Mouse (Mus musculus): ENCODE data around the gene Dhrs7. TPM values are rescaled to one million over a fixed set of nuclear protein-coding genes. Genes with fewer than 3 reads are reported as not detected.
"Not testable (repeated sequence)": the region's sequence is repeated elsewhere in the genome, so short reads cannot be mapped to it uniquely, and the experiment has no call there.

The Dhrs7 gene
- 24.7 and 26.3 TPM in 2 replicates for polyA plus RNA-seq (2014; fragmentation: Nextera tagmentation; extraction: Ambion mirVana)

DNA sequence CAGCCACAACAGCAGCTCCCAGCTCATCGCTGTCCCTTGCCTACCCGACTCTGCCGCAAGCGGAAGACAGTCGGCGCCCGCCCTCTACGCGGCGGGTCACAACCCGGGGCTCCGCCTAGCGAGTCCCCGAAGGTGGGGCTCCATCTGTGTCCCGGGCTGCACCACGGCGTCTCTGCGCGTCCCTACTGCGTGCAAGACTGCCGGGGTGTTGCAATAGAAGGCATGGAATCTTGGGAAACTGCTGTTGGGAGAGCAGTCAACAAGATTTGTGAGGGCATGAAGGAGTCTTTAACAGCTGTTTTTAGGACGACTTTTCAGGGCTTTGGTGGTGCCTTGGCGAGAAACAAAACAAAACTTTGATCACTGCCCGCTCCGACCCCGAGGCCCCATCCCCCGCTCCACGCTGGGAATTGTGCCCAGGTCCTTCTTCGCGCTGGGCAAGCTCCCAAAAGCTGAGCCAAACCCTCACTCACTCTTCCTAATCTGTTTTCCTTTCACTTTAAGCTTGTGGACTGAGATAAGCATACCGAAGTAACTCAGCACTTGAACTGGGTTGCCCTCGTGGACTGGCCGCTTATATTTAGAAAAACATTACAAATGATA lies at the start of gene Dhrs7:
Gene Dhrs7 (minus strand): TSS at position 175 of the 603 bp plus-strand sequence.
- Histone ChIP-seq H3K4me1 (replicated peaks; ENCODE audit: control insufficient read depth, insufficient read depth, low read length) (peaks cover 6% of the 10 kb centered on the region; the same call in 1 of the 2 replicates), H3K9me3 (ENCODE audit: control insufficient read depth, low read length) (no peaks in the 10 kb centered on the region), H3K4me3 (ENCODE audit: low read depth, low read length) (peak within 1 kb of the TSS; percentile 63), H3K4me2 (ENCODE audit: low read length) (peak within 1 kb of the TSS; percentile 91), H3K27me3 (replicated peaks; ENCODE audit: control insufficient read depth, insufficient read depth, low read length) (no peaks in the 10 kb centered on the region), H3K9ac (ENCODE audit: low read length) (peak within 1 kb of the TSS; percentile 51), H3K27ac (ENCODE audit: low read depth) (peak within 1 kb of the TSS; percentile 59; the same call in 1 of the 2 replicates), H3K36me3 (ENCODE audit: control insufficient read depth, insufficient read depth, low read length) (no peaks in the 10 kb centered on the region)
- under 1% methylated on average over 33 of the region's 33 CpGs for WGBS
- ATAC-seq (replicated peaks; ENCODE audit: low FRiP score, low TSS enrichment, low read depth) (peak; percentile 91), DNase-seq (ENCODE audit: low spot score) (peak; percentile 87)

DNA sequence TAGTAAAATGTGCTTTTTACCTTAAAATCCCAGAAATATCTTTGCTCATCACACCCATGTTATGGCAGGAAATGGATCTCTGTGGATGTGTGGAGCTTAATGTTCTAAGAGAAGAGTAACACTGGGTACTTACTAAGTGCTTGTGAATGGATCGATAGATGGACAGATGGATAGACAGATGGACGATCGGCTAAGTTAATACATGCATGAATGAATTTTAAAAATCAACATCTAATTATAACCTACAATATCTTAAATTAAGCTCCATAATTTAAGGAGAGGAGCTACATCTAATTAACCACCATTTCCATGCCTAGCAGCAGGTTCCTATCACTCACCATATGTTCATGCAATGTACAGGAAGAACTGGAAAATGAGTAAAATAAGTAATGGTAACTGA lies 45.3 kb upstream of the Dhrs7 start:
- H3K27me3 ChIP-seq (replicated peaks; ENCODE audit: control insufficient read depth, insufficient read depth, low read length), result no peaks in the 10 kb centered on the region
- no peak overlapping the region for H3K9ac ChIP-seq (ENCODE audit: low read length)
- no peaks in the 10 kb centered on the region for H3K36me3 ChIP-seq (ENCODE audit: control insufficient read depth, insufficient read depth, low read length)
- no peak for DNase-seq (ENCODE audit: low spot score)
- no peak for ATAC-seq (replicated peaks; ENCODE audit: low FRiP score, low TSS enrichment, low read depth)
- H3K4me2 ChIP-seq (ENCODE audit: low read length), result no peak overlapping the region
- no peaks in the 10 kb centered on the region for H3K9me3 ChIP-seq (ENCODE audit: control insufficient read depth, low read length)
- WGBS, result 93% methylated on average over 3 of the region's 3 CpGs
- H3K4me3 ChIP-seq (ENCODE audit: low read depth, low read length), result no peak overlapping the region
- no peak overlapping the region for H3K27ac ChIP-seq (ENCODE audit: low read depth)
- H3K4me1 ChIP-seq (replicated peaks; ENCODE audit: control insufficient read depth, insufficient read depth, low read length), result no peaks in the 10 kb centered on the region

DNA sequence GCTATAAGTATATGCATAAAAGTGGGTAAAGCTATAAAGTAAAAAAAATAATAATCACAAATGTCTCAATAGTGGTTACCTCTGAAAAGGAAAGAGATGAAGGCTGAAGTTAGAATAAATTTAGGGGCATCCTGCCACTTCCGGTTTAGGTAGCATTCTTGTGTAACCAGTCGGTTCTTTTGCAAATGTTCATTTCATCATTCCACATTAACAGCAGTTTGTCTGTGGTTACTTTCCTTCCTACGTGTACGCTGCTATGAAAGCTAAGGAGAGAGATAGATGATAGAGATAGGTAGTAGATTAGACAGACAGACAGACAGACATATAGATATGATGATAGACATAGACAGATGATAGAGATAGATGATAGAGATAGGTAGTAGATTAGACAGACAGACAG lies 39.4 kb upstream of the Dhrs7 start:
- DNase-seq (ENCODE audit: low spot score), result no peak
- H3K4me2 ChIP-seq (ENCODE audit: low read length), result no peak overlapping the region
- no peak overlapping the region for H3K9ac ChIP-seq (ENCODE audit: low read length)
- H3K27ac ChIP-seq (ENCODE audit: low read depth), result no peak overlapping the region
- no peaks in the 10 kb centered on the region for H3K27me3 ChIP-seq (replicated peaks; ENCODE audit: control insufficient read depth, insufficient read depth, low read length)
- H3K4me3 ChIP-seq (ENCODE audit: low read depth, low read length), result no peak overlapping the region
- no peaks in the 10 kb centered on the region for H3K36me3 ChIP-seq (ENCODE audit: control insufficient read depth, insufficient read depth, low read length)
- WGBS, result 90% methylated on average over 4 of the region's 4 CpGs
- H3K4me1 ChIP-seq (replicated peaks; ENCODE audit: control insufficient read depth, insufficient read depth, low read length), result no peaks in the 10 kb centered on the region
- H3K9me3 ChIP-seq (ENCODE audit: control insufficient read depth, low read length), result no peaks in the 10 kb centered on the region
- ATAC-seq (replicated peaks; ENCODE audit: low FRiP score, low TSS enrichment, low read depth), result no peak

DNA sequence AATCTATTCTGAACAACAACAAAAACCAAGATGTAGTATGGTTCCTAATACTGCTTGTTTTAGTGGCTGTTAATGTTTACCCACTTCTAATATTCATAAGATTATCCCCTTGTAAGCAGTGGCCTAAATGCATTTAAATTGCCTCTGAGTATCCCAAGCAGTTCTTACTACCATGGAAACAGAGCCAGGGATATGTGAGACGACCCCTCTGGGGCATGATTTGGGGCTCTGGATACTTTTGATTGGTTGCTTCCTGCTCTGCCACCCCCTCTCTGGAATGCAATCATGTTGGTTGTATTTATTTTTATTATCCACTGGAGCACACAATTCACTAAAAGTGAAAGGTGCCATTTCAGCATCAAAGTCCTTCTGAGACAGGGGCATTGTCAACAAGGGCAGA lies 35.3 kb upstream of the Dhrs7 start:
- H3K36me3 ChIP-seq (ENCODE audit: control insufficient read depth, insufficient read depth, low read length), result no peaks in the 10 kb centered on the region
- no peak overlapping the region for H3K9ac ChIP-seq (ENCODE audit: low read length)
- no peak overlapping the region for H3K4me2 ChIP-seq (ENCODE audit: low read length)
- no peak overlapping the region for H3K4me3 ChIP-seq (ENCODE audit: low read depth, low read length)
- WGBS, result 48% methylated on average over 1 of the region's 1 CpGs
- 0 out of 2 replicates have a peak, but pooled peaks cover 2% of the 10 kb centered on the region for H3K4me1 ChIP-seq (replicated peaks; ENCODE audit: control insufficient read depth, insufficient read depth, low read length)
- DNase-seq (ENCODE audit: low spot score) (no peak), ATAC-seq (replicated peaks; ENCODE audit: low FRiP score, low TSS enrichment, low read depth) (no peak)
- H3K27ac ChIP-seq (ENCODE audit: low read depth), result no peak overlapping the region
- no peaks in the 10 kb centered on the region for H3K9me3 ChIP-seq (ENCODE audit: control insufficient read depth, low read length)
- H3K27me3 ChIP-seq (replicated peaks; ENCODE audit: control insufficient read depth, insufficient read depth, low read length), result no peaks in the 10 kb centered on the region

DNA sequence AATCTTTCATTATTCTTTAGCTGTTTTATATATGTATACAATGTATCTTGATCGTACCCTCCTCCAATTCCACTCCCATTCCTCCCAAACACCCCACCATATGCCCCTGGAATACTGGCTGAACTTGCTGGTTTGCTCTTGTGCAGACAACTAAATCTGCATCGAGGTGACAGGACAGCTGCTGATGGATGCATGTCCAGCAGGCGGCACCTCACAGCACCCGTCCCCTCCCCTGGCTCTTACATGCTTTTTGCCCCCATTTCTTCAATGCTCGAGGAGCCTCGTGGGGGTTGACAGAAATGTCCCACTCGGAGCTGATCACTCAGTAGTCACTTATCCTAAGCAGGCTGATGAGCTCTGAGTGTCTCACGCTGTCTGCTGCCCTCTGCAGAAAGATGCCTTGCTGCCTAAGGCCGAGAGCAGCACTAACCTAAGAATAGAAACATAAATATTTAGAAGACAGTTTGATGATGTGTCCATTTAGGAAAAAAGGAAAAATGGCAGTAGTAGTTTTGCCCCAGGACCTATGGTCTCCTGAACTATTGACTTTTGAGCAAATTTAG lies 30.3 kb upstream of the Dhrs7 start:
- ATAC-seq (replicated peaks; ENCODE audit: low FRiP score, low TSS enrichment, low read depth), result no peak
- WGBS, result 29% methylated on average over 9 of the region's 9 CpGs
- Histone ChIP-seq H3K9ac (ENCODE audit: low read length) (no peak overlapping the region), H3K4me1 (replicated peaks; ENCODE audit: control insufficient read depth, insufficient read depth, low read length) (0 out of 2 replicates have a peak, but pooled peaks cover 4% of the 10 kb centered on the region), H3K4me3 (ENCODE audit: low read depth, low read length) (no peak overlapping the region), H3K9me3 (ENCODE audit: control insufficient read depth, low read length) (no peaks in the 10 kb centered on the region), H3K27me3 (replicated peaks; ENCODE audit: control insufficient read depth, insufficient read depth, low read length) (no peaks in the 10 kb centered on the region), H3K36me3 (ENCODE audit: control insufficient read depth, insufficient read depth, low read length) (no peaks in the 10 kb centered on the region), H3K4me2 (ENCODE audit: low read length) (no peak overlapping the region), H3K27ac (ENCODE audit: low read depth) (no peak overlapping the region)
- peak; percentile 56 for DNase-seq (ENCODE audit: low spot score)

DNA sequence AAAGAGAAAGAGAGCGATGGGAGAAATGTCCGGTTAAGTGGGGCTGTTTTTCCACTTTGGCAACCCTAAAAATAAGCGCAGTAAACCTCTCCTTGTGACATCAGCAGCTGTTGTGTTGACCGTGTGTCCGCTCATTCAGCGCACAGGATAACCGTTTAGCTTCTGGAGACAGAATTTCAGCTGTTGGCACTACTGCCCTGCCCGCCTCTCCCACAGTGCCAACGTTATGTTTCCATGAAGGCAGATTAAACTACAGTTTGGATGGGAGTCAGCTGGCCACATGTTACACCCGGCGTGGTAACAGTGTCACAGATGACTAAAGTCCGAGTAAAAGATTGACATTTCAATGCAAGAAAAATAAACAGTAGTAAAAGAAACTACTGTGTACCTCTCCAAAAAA lies 29.7 kb upstream of the Dhrs7 start:
- ATAC-seq (replicated peaks; ENCODE audit: low FRiP score, low TSS enrichment, low read depth), result no peak
- DNase-seq (ENCODE audit: low spot score), result peak; percentile 50
- Histone ChIP-seq H3K4me2 (ENCODE audit: low read length) (peak overlapping the region; percentile 22), H3K4me3 (ENCODE audit: low read depth, low read length) (no peak overlapping the region), H3K27me3 (replicated peaks; ENCODE audit: control insufficient read depth, insufficient read depth, low read length) (no peaks in the 10 kb centered on the region), H3K27ac (ENCODE audit: low read depth) (no peak overlapping the region), H3K9me3 (ENCODE audit: control insufficient read depth, low read length) (no peaks in the 10 kb centered on the region), H3K9ac (ENCODE audit: low read length) (no peak overlapping the region), H3K4me1 (replicated peaks; ENCODE audit: control insufficient read depth, insufficient read depth, low read length) (0 out of 2 replicates have a peak, but pooled peaks cover 4% of the 10 kb centered on the region), H3K36me3 (ENCODE audit: control insufficient read depth, insufficient read depth, low read length) (no peaks in the 10 kb centered on the region)
- 53% methylated on average over 12 of the region's 12 CpGs for WGBS

DNA sequence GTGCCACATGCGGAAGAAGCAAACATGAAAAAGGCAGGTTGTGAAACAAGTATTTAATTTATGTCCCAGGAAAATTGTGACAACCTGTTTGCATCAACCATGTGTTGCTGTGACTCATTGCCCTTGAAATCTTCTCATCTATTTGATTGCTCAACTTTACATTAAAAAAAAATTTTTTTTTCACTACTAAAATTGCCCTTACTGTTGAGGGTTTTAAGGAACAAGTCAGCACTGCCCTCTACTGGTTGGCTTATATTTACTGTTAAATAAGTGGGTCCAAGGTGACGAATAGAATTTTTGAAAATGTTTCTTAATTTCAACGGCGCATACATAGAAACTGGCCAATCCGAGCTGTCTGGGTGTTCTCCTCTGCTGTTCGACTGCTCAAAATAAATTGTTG lies 29.2 kb upstream of the Dhrs7 start:
- ATAC-seq (replicated peaks; ENCODE audit: low FRiP score, low TSS enrichment, low read depth), result no peak
- WGBS, result 45% methylated on average over 6 of the region's 6 CpGs
- DNase-seq (ENCODE audit: low spot score), result peak; percentile 40

DNA sequence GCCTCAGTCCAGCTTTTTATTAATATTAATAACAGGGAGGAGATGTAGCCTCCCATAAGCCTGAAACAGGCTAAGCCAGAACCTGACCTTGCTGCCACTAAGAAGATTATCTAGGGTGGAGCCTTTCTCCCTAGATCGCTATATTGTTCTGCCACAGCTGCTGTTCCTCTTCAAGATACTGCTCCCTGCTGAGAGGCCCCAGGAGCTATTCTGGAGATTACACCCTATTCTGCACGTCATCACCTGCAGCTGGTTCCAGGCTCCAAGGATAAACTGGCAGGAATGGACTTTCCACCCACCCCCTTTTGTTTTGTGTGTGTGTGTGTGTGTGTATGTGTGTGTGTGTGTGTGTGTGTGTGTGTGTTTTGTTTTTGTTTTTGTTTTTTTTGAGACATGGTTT lies 23.6 kb upstream of the Dhrs7 start:
- not testable (repeated sequence) for H3K36me3 ChIP-seq (ENCODE audit: control insufficient read depth, insufficient read depth, low read length); H3K9ac ChIP-seq (ENCODE audit: low read length); H3K4me3 ChIP-seq (ENCODE audit: low read depth, low read length); DNase-seq (ENCODE audit: low spot score); ATAC-seq (replicated peaks; ENCODE audit: low FRiP score, low TSS enrichment, low read depth); H3K27ac ChIP-seq (ENCODE audit: low read depth); H3K4me1 ChIP-seq (replicated peaks; ENCODE audit: control insufficient read depth, insufficient read depth, low read length); H3K27me3 ChIP-seq (replicated peaks; ENCODE audit: control insufficient read depth, insufficient read depth, low read length); H3K9me3 ChIP-seq (ENCODE audit: control insufficient read depth, low read length); H3K4me2 ChIP-seq (ENCODE audit: low read length)
- 43% methylated on average over 2 of the region's 2 CpGs for WGBS

More for the DNA sequence above, 29.2 kb upstream of the Dhrs7 start:
- Histone ChIP-seq H3K4me3 (ENCODE audit: low read depth, low read length) (no peak overlapping the region), H3K4me1 (replicated peaks; ENCODE audit: control insufficient read depth, insufficient read depth, low read length) (0 out of 2 replicates have a peak, but pooled peaks cover 4% of the 10 kb centered on the region), H3K27me3 (replicated peaks; ENCODE audit: control insufficient read depth, insufficient read depth, low read length) (no peaks in the 10 kb centered on the region), H3K27ac (ENCODE audit: low read depth) (no peak overlapping the region), H3K9me3 (ENCODE audit: control insufficient read depth, low read length) (no peaks in the 10 kb centered on the region), H3K36me3 (ENCODE audit: control insufficient read depth, insufficient read depth, low read length) (no peaks in the 10 kb centered on the region), H3K9ac (ENCODE audit: low read length) (no peak overlapping the region), H3K4me2 (ENCODE audit: low read length) (peak overlapping the region; percentile 22; the same call in 1 of the 2 replicates)

DNA sequence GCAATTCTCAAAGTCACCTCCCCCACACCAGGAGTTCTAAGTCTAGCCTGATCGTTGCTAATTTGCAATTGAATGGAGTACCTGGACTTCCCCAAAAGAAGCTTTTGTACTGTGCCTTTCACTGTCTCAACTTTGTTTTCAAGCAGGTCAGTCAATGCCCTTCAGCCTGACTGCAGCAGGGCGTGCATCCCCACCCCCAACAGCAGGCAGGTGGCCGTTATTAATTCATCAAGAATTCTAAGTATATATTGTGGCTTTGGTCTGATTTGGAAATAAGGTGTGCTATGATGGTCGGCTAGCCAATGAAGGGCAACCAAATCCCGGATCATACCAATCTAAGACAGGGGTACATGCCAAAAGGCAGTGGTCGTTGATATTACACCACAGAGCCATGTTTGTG lies 23.0 kb upstream of the Dhrs7 start:
- not testable (repeated sequence) for H3K9ac ChIP-seq (ENCODE audit: low read length); H3K4me2 ChIP-seq (ENCODE audit: low read length); H3K27me3 ChIP-seq (replicated peaks; ENCODE audit: control insufficient read depth, insufficient read depth, low read length); ATAC-seq (replicated peaks; ENCODE audit: low FRiP score, low TSS enrichment, low read depth); H3K9me3 ChIP-seq (ENCODE audit: control insufficient read depth, low read length); H3K4me1 ChIP-seq (replicated peaks; ENCODE audit: control insufficient read depth, insufficient read depth, low read length); H3K4me3 ChIP-seq (ENCODE audit: low read depth, low read length); H3K36me3 ChIP-seq (ENCODE audit: control insufficient read depth, insufficient read depth, low read length); H3K27ac ChIP-seq (ENCODE audit: low read depth)
- WGBS, result 52% methylated on average over 6 of the region's 6 CpGs
- peak; percentile 39 for DNase-seq (ENCODE audit: low spot score)

Data from intestine, embryonic 14.5 days (tissue).